42 mouse cellular contexts compared by ENCODE assay signal in the genomic region with DNA sequence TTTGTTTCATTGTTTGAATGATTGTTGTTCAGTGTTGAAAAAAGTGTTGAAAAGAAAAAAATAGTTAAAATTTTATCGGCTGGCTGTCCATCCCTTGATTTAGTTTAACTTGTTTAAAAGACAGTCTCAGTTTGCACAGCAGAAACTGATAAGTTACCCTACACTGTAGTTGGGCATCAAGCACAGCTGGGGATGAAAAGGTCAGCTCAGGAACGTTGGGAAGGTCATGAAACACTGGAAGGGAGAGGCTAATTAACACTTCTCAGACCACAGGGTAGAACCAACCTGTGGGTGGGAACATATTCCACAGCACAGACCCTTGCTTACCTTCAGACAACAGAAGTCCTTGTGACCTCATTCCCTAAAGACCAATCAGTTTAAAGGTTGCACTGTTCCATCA. TPM values are rescaled to one million over a fixed set of nuclear protein-coding genes. Genes with fewer than 3 reads are reported as not detected.
"Had no signal": no experiment of that assay in that cellular context is flagged by ENCODE, and none has a peak within 500 bp of the region (broad histone marks: within the 10 kb centered on the region; RNA-seq: fewer than 3 reads in every experiment).

No protein-coding gene starts in this region.

- H3K9me3 ChIP-seq: limb, embryonic 10.5 days; limb, embryonic 15.5 days; liver, embryonic 12.5 days; liver, embryonic 13.5 days; liver, embryonic 15.5 days; lung, embryonic 15.5 days; megakaryocyte, embryonic 14.5 days; midbrain, embryonic 12.5 days; midbrain, embryonic 15.5 days; neural tube, embryonic 12.5 days; neural tube, embryonic 13.5 days had no signal

- H3K36me3 ChIP-seq: limb, embryonic 10.5 days; limb, embryonic 12.5 days; limb, embryonic 13.5 days; limb, embryonic 15.5 days; liver, embryonic 12.5 days; liver, embryonic 13.5 days; liver, embryonic 15.5 days; lung, embryonic 15.5 days; midbrain, embryonic 10.5 days; midbrain, embryonic 12.5 days; midbrain, embryonic 13.5 days; midbrain, embryonic 15.5 days; neural tube, embryonic 12.5 days; neural tube, embryonic 13.5 days had no signal

- H3K4me3 ChIP-seq: limb, embryonic 10.5 days; limb, embryonic 12.5 days; limb, embryonic 13.5 days; limb, embryonic 15.5 days; liver, embryonic 12.5 days; liver, embryonic 13.5 days; liver, embryonic 15.5 days; lung, embryonic 15.5 days; megakaryocyte, embryonic 14.5 days; midbrain, embryonic 10.5 days; midbrain, embryonic 12.5 days; midbrain, embryonic 13.5 days; midbrain, embryonic 15.5 days; myocyte; neural tube, embryonic 12.5 days; neural tube, embryonic 13.5 days had no signal

- H3K9ac ChIP-seq: limb, embryonic 12.5 days; limb, embryonic 13.5 days; limb, embryonic 15.5 days; liver, embryonic 12.5 days; liver, embryonic 13.5 days; liver, embryonic 14.5 days; liver, embryonic 15.5 days; liver, postnatal 0 days; lung, embryonic 14.5 days; lung, embryonic 15.5 days; midbrain, embryonic 12.5 days; midbrain, embryonic 13.5 days; midbrain, embryonic 15.5 days; neural tube, embryonic 12.5 days; neural tube, embryonic 13.5 days had no signal

- DNase-seq: left cerebral cortex, postnatal 4 days; liver; liver, embryonic 13.5 days; liver, postnatal 0 days; lung, adult 18-20 months; lung, adult 2 months; lung, embryonic 14.5 days; lung, postnatal 10 days; lung, postnatal 14 days; lung, postnatal 36 days; lung, postnatal 4 days; midbrain, embryonic 14.5 days had no signal

- H3K27ac ChIP-seq: limb, embryonic 10.5 days; limb, embryonic 12.5 days; limb, embryonic 13.5 days; limb, embryonic 15.5 days; liver, embryonic 12.5 days; liver, embryonic 13.5 days; liver, embryonic 14.5 days; liver, embryonic 15.5 days; lung, embryonic 15.5 days; macrophage; midbrain, embryonic 10.5 days; midbrain, embryonic 12.5 days; midbrain, embryonic 13.5 days; midbrain, embryonic 15.5 days; neural tube, embryonic 12.5 days; neural tube, embryonic 13.5 days had no signal

- H3K4me1 ChIP-seq: limb, embryonic 10.5 days; limb, embryonic 12.5 days; limb, embryonic 13.5 days; limb, embryonic 15.5 days; liver, embryonic 12.5 days; liver, embryonic 13.5 days; liver, embryonic 15.5 days; lung, embryonic 15.5 days; megakaryocyte, embryonic 14.5 days; midbrain, embryonic 10.5 days; midbrain, embryonic 12.5 days; midbrain, embryonic 13.5 days; midbrain, embryonic 15.5 days; neural tube, embryonic 12.5 days; neural tube, embryonic 13.5 days had no signal

- H3K27me3 ChIP-seq: limb, embryonic 12.5 days; limb, embryonic 13.5 days; limb, embryonic 15.5 days; liver, embryonic 12.5 days; liver, embryonic 13.5 days; liver, embryonic 15.5 days; lung, embryonic 15.5 days; megakaryocyte, embryonic 14.5 days; midbrain, embryonic 12.5 days; midbrain, embryonic 13.5 days; midbrain, embryonic 15.5 days; neural tube, embryonic 12.5 days; neural tube, embryonic 13.5 days had no signal

- H3K4me2 ChIP-seq: limb, embryonic 12.5 days; limb, embryonic 13.5 days; limb, embryonic 15.5 days; liver, embryonic 11.5 days; liver, embryonic 12.5 days; liver, embryonic 13.5 days; liver, embryonic 15.5 days; lung, embryonic 14.5 days; lung, embryonic 15.5 days; midbrain, embryonic 11.5 days; midbrain, embryonic 12.5 days; midbrain, embryonic 13.5 days; midbrain, embryonic 15.5 days; neural tube, embryonic 12.5 days; neural tube, embryonic 13.5 days had no signal

- ATAC-seq: liver, embryonic 12.5 days; liver, postnatal 0 days; lung, postnatal 0 days; midbrain, embryonic 13.5 days; midbrain, embryonic 15.5 days; midbrain, embryonic 16.5 days had no signal

RNA-seq across cellular contexts. Expression of gene 4930505A04Rik, which starts 25.5 kb away (rescaled TPM):
- total RNA-seq: liver, adult 2 months; megakaryocyte progenitor cell, adult 5-6 weeks; megakaryocyte, adult 5-6 weeks; megakaryocyte-erythroid progenitor cell, adult 5-6 weeks; midbrain, postnatal 0 days; monocyte, adult 5-6 weeks had no signal
- polyA plus RNA-seq: limb, embryonic 10.5 days; limb, embryonic 11.5 days; limb, embryonic 12.5 days; limb, embryonic 13.5 days; limb, embryonic 14.5 days; liver, adult 2 months; liver, embryonic 11.5 days; liver, embryonic 12.5 days; liver, embryonic 13.5 days; liver, embryonic 14.5 days; liver, embryonic 15.5 days; liver, embryonic 16.5 days; liver, postnatal 0 days; lung, adult 2 months; lung, embryonic 14.5 days; lung, embryonic 15.5 days; macrophage; midbrain, embryonic 10.5 days; midbrain, embryonic 11.5 days; midbrain, embryonic 12.5 days; midbrain, embryonic 13.5 days; midbrain, embryonic 16.5 days; neural tube, embryonic 13.5 days had no signal
